Mouse (Mus musculus) lung, embryonic 14.5 days (tissue): ENCODE measurements around the gene Tsks. TPM values are rescaled to one million over a fixed set of nuclear protein-coding genes. Genes with fewer than 3 reads are reported as not detected.

Experiments used
- ATAC-seq: fragments of 200-750 bp; cut with Nextera tagmentation; 2 replicates; pipeline ENCODE4 v1.8.0; 2017; ENCODE audit warnings: mild to moderate bottlenecking, moderate TSS enrichment, moderate library complexity; ENCODE audit not compliant: insufficient read depth
- DNase-seq: peaks from one replicate; pipeline ENCODE4 v3.0.0-alpha.2; 2015
- H3K27ac ChIP-seq: fragments of 300-500 bp; sonication (generic); 2 replicates; pipeline ENCODE4 v1.5.1; 2014; ENCODE audit warnings: low read depth, mild to moderate bottlenecking, moderate library complexity
- H3K27me3 ChIP-seq: fragments of 300-500 bp; sonication (generic); 2 replicates; pipeline ENCODE4 v1.6.1; 2014; ENCODE audit warnings: low read length, control low read depth; ENCODE audit not compliant: insufficient read depth
- H3K36me3 ChIP-seq: fragments of 300-500 bp; sonication (generic); 2 replicates; pipeline ENCODE4 v1.6.1; 2014; ENCODE audit warnings: control low read depth; ENCODE audit not compliant: insufficient read depth
- H3K4me1 ChIP-seq: fragments of 300-500 bp; sonication (generic); 2 replicates; pipeline ENCODE4 v1.6.1; 2014; ENCODE audit warnings: antibody characterized with exemption, control low read depth; ENCODE audit not compliant: insufficient read depth
- H3K4me2 ChIP-seq: fragments of 300-500 bp; sonication (generic); 2 replicates; pipeline ENCODE4 v1.6.1; 2014; ENCODE audit warnings: mild to moderate bottlenecking
- H3K4me3 ChIP-seq: fragments of 300-500 bp; sonication (generic); 2 replicates; pipeline ENCODE4 v1.5.1; 2014; ENCODE audit warnings: low read depth, low read length
- H3K9ac ChIP-seq: fragments of 300-500 bp; sonication (generic); 2 replicates; pipeline ENCODE4 v1.6.1; 2014
- H3K9me3 ChIP-seq: fragments of 300-500 bp; sonication (generic); 2 replicates; pipeline ENCODE4 v1.6.1; 2016; ENCODE audit warnings: low read depth, low read length, control low read depth
- CTCF ChIP-seq: IDR thresholded peaks from 2 replicates; pipeline ENCODE4 v1.5.1; 2016; ENCODE audit warnings: antibody characterized with exemption, low read depth
- WGBS: fragments of 180-500 bp; shearing (Covaris S2); extraction: QIAGEN DNeasy Blood & Tissue Kit; methylation state at CpG from one replicate; pipeline ENCODE4 v1.1.7; 2014; 5-methylcytosine and 5-hydroxymethylcytosine counted together
- polyA plus RNA-seq: library from polyadenylated mRNA; unstranded; fragments of >200 nt; fragmentation: Nextera tagmentation; extraction: Ambion mirVana; gene quantifications from 2 replicates; pipeline ENCODE4 v1.2.1, GENCODE M21; 2014

The Tsks gene
- polyA plus RNA-seq, 1 experiment from 2014 or later: 0.11 TPM

GRCm38 (mm10) chr7:44957183-44957835 lies 14.3 kb downstream of the Tsks start:
- Histone ChIP-seq H3K9me3 (no peaks in the 10 kb centered on the region), H3K4me1 (0 out of 2 replicates have a peak, but pooled peaks cover 3% of the 10 kb centered on the region), H3K27me3 (no peaks in the 10 kb centered on the region), H3K4me3 (no peak overlapping the region), H3K4me2 (no peak overlapping the region), H3K27ac (no peak overlapping the region), H3K9ac (no peak overlapping the region), H3K36me3 (peaks cover 4% of the 10 kb centered on the region; the same call in 1 of the 2 replicates)
- WGBS: 67% methylated on average over 20 of the region's 20 CpGs
- no peak for ATAC-seq
- no peak for DNase-seq
- no peak for TF ChIP-seq CTCF

- no peak overlapping the region for H3K9ac ChIP-seq
- H3K27me3 ChIP-seq: no peaks in the 10 kb centered on the region
- no peak overlapping the region for H3K27ac ChIP-seq
- DNase-seq (peak; percentile 80), ATAC-seq (no peak)
- no peaks in the 10 kb centered on the region for H3K4me1 ChIP-seq
- peak; percentile 76 for TF ChIP-seq CTCF
- H3K4me2 ChIP-seq: no peak overlapping the region
- WGBS: 48% methylated on average over 7 of the region's 7 CpGs
- no peak overlapping the region for H3K4me3 ChIP-seq
- no peaks in the 10 kb centered on the region for H3K9me3 ChIP-seq
- H3K36me3 ChIP-seq: peaks cover 11% of the 10 kb centered on the region; the same call in 1 of the 2 replicates
Measured at GRCm38 (mm10) chr7:44958208-44958607, 15.2 kb downstream of the Tsks start.

- H3K36me3 ChIP-seq: peaks cover 16% of the 10 kb centered on the region; the same call in 1 of the 2 replicates
Measured at GRCm38 (mm10) chr7:44959281-44959680, 16.3 kb downstream of the Tsks start.

GRCm38 (mm10) chr7:44959874-44960511 lies 17.0 kb downstream of the Tsks start:
- Histone ChIP-seq H3K4me2 (no peak overlapping the region), H3K27ac (no peak overlapping the region), H3K9me3 (no peaks in the 10 kb centered on the region), H3K4me3 (no peak overlapping the region), H3K9ac (no peak overlapping the region), H3K27me3 (no peaks in the 10 kb centered on the region), H3K36me3 (peaks cover 16% of the 10 kb centered on the region; the same call in 1 of the 2 replicates), H3K4me1 (no peaks in the 10 kb centered on the region)
- ATAC-seq (no peak), DNase-seq (no peak)
- WGBS: 85% methylated on average over 10 of the region's 10 CpGs
- TF ChIP-seq CTCF: no peak

More at GRCm38 (mm10) chr7:44959281-44959680, 16.3 kb downstream of the Tsks start:
- no peak for TF ChIP-seq CTCF
- H3K27ac ChIP-seq: no peak overlapping the region
- no peaks in the 10 kb centered on the region for H3K9me3 ChIP-seq
- 70% methylated on average over 8 of the region's 8 CpGs for WGBS
- H3K4me2 ChIP-seq: no peak overlapping the region
- no peak overlapping the region for H3K4me3 ChIP-seq
- DNase-seq: no peak
- no peaks in the 10 kb centered on the region for H3K4me1 ChIP-seq
- H3K9ac ChIP-seq: no peak overlapping the region
- no peaks in the 10 kb centered on the region for H3K27me3 ChIP-seq
- ATAC-seq: no peak

GRCm38 (mm10) chr7:44960512-44960910 lies 17.5 kb downstream of the Tsks start:
- Histone ChIP-seq H3K9me3 (no peaks in the 10 kb centered on the region), H3K4me2 (no peak overlapping the region), H3K4me1 (no peaks in the 10 kb centered on the region), H3K9ac (no peak overlapping the region), H3K27ac (no peak overlapping the region), H3K27me3 (no peaks in the 10 kb centered on the region), H3K4me3 (no peak overlapping the region), H3K36me3 (peaks cover 16% of the 10 kb centered on the region; the same call in 1 of the 2 replicates)
- no peak for TF ChIP-seq CTCF
- DNase-seq: no peak
- WGBS: 88% methylated on average over 13 of the region's 13 CpGs
- no peak for ATAC-seq

GRCm38 (mm10) chr7:44962337-44962736 lies 19.3 kb downstream of the Tsks start:
- Histone ChIP-seq H3K9me3 (no peaks in the 10 kb centered on the region), H3K4me3 (no peak overlapping the region), H3K4me2 (no peak overlapping the region), H3K36me3 (peaks cover 24% of the 10 kb centered on the region; the same call in 1 of the 2 replicates), H3K9ac (no peak overlapping the region), H3K27me3 (no peaks in the 10 kb centered on the region), H3K4me1 (no peaks in the 10 kb centered on the region), H3K27ac (no peak overlapping the region)
- 64% methylated on average over 8 of the region's 8 CpGs for WGBS
- no peak for TF ChIP-seq CTCF
- DNase-seq (no peak), ATAC-seq (no peak)

GRCm38 (mm10) chr7:44962831-44963230 lies 19.8 kb downstream of the Tsks start:
- H3K4me1 ChIP-seq: no peaks in the 10 kb centered on the region
- no peak overlapping the region for H3K4me2 ChIP-seq
- no peak for ATAC-seq
- no peaks in the 10 kb centered on the region for H3K27me3 ChIP-seq
- DNase-seq: no peak
- no peak overlapping the region for H3K4me3 ChIP-seq
- 88% methylated on average over 5 of the region's 5 CpGs for WGBS
- no peak overlapping the region for H3K27ac ChIP-seq
- no peak overlapping the region for H3K9ac ChIP-seq
- H3K36me3 ChIP-seq: peaks cover 24% of the 10 kb centered on the region; the same call in 1 of the 2 replicates
- TF ChIP-seq CTCF: no peak
- H3K9me3 ChIP-seq: no peaks in the 10 kb centered on the region
